Mouse (Mus musculus) forebrain, embryonic 14.5 days (tissue): ENCODE data around the gene Ywhag. TPM values are rescaled to one million over a fixed set of nuclear protein-coding genes. Genes with fewer than 3 reads are reported as not detected.
A peak's percentile ranks its signal among the peaks of the same experiment; 100 is the strongest.

Experiments
- ATAC-seq: fragments of 200-750 bp; cut with Nextera tagmentation; 2 replicates; pipeline ENCODE4 v1.8.0; 2017; ENCODE audit warnings: mild to moderate bottlenecking, moderate library complexity
- DNase-seq: peaks from one replicate; pipeline ENCODE4 v3.0.0-alpha.2; 2015; ENCODE audit warnings: low spot score
- H3K27ac ChIP-seq: fragments of 300-500 bp; sonication (generic); 2 replicates; pipeline ENCODE4 v1.5.1; 2014; ENCODE audit warnings: low read depth, mild to moderate bottlenecking, control low read depth, low read length, moderate library complexity
- H3K27me3 ChIP-seq: fragments of 300-500 bp; sonication (generic); replicated peaks from 2 replicates; pipeline ENCODE4 v1.6.1; 2014; ENCODE audit warnings: low read length, control low read depth, mixed read lengths; ENCODE audit not compliant: control insufficient read depth, insufficient read depth
- H3K36me3 ChIP-seq: fragments of 300-500 bp; sonication (generic); 2 replicates; pipeline ENCODE4 v1.6.1; 2014; ENCODE audit warnings: low read length, control low read depth; ENCODE audit not compliant: control insufficient read depth, insufficient read depth
- H3K4me1 ChIP-seq: fragments of 300-500 bp; sonication (generic); 2 replicates; pipeline ENCODE4 v1.6.1; 2014; ENCODE audit warnings: antibody characterized with exemption, low read length, control low read depth; ENCODE audit not compliant: control insufficient read depth, insufficient read depth
- H3K4me2 ChIP-seq: fragments of 300-500 bp; sonication (generic); 2 replicates; pipeline ENCODE4 v1.6.1; 2014; ENCODE audit warnings: mild to moderate bottlenecking, control low read depth, low read length
- H3K4me3 ChIP-seq: fragments of 300-500 bp; sonication (generic); 2 replicates; pipeline ENCODE4 v1.5.1; 2014; ENCODE audit warnings: low read depth, low read length, control low read depth
- H3K9ac ChIP-seq: fragments of 300-500 bp; sonication (generic); 2 replicates; pipeline ENCODE4 v1.6.1; 2014; ENCODE audit warnings: mild to moderate bottlenecking, low read length, control low read depth, moderate library complexity
- H3K9me3 ChIP-seq: fragments of 300-500 bp; sonication (generic); replicated peaks from 2 replicates; pipeline ENCODE4 v1.6.1; 2016; ENCODE audit warnings: low read length, control low read depth, mixed read lengths; ENCODE audit not compliant: control insufficient read depth
- WGBS: fragments of 180-500 bp; shearing (Covaris S2); extraction: QIAGEN DNeasy Blood & Tissue Kit; methylation state at CpG from one replicate; pipeline ENCODE4 v1.1.7; 2014; 5-methylcytosine and 5-hydroxymethylcytosine counted together
- polyA plus RNA-seq: library from polyadenylated mRNA; unstranded; fragments of >200 nt; fragmentation: Nextera tagmentation; extraction: Ambion mirVana; gene quantifications from 2 replicates; pipeline ENCODE4 v1.2.1, GENCODE M21; 2014

The Ywhag gene
- polyA plus RNA-seq, 1 experiment from 2014 or later, result 361 TPM

- WGBS, result 91% methylated on average over 4 of the region's 4 CpGs
Observed at GRCm38 (mm10) chr5:135958367-135958766, 24.0 kb upstream of the Ywhag start.

GRCm38 (mm10) chr5:135957207-135957974 is 23.0 kb upstream of the Ywhag start:
- 7% methylated on average over 28 of the region's 28 CpGs for WGBS
- peaks cover 10% of the 10 kb centered on the region; the same call in 1 of the 2 replicates for H3K4me1 ChIP-seq
- no peaks in the 10 kb centered on the region for H3K36me3 ChIP-seq
- peak overlapping the region; percentile 51 for H3K4me2 ChIP-seq
- H3K4me3 ChIP-seq, result peak overlapping the region; percentile 29
- H3K9ac ChIP-seq, result peak overlapping the region; percentile 41; the same call in 1 of the 2 replicates
- no peaks in the 10 kb centered on the region for H3K9me3 ChIP-seq
- DNase-seq (peak; percentile 98), ATAC-seq (peak; percentile 77)
- H3K27ac ChIP-seq, result peak overlapping the region; percentile 52; the same call in 1 of the 2 replicates
- H3K27me3 ChIP-seq, result no peaks in the 10 kb centered on the region

More at GRCm38 (mm10) chr5:135958367-135958766, 24.0 kb upstream of the Ywhag start:
- Histone ChIP-seq H3K36me3 (no peaks in the 10 kb centered on the region), H3K27me3 (no peaks in the 10 kb centered on the region), H3K4me3 (no peak overlapping the region), H3K9ac (no peak overlapping the region), H3K4me2 (peak overlapping the region; percentile 51; the same call in 1 of the 2 replicates), H3K9me3 (no peaks in the 10 kb centered on the region), H3K4me1 (peaks cover 13% of the 10 kb centered on the region; the same call in 1 of the 2 replicates), H3K27ac (0 out of 2 replicates have a peak overlapping the region, but pooled peaks have one; percentile 52)
- DNase-seq, result no peak
- ATAC-seq, result no peak

GRCm38 (mm10) chr5:135956300-135957206 is 22.1 kb upstream of the Ywhag start:
- no peak for ATAC-seq
- H3K4me1 ChIP-seq, result peaks cover 5% of the 10 kb centered on the region; the same call in 1 of the 2 replicates
- no peaks in the 10 kb centered on the region for H3K36me3 ChIP-seq
- H3K27me3 ChIP-seq, result no peaks in the 10 kb centered on the region
- H3K4me3 ChIP-seq, result peak overlapping the region; percentile 29; the same call in 1 of the 2 replicates
- H3K4me2 ChIP-seq, result peak overlapping the region; percentile 51
- no peak for DNase-seq
- 86% methylated on average over 9 of the region's 9 CpGs for WGBS
- H3K9me3 ChIP-seq, result no peaks in the 10 kb centered on the region
- H3K27ac ChIP-seq, result no peak overlapping the region; the same call in 1 of the 2 replicates
- H3K9ac ChIP-seq, result no peak overlapping the region; the same call in 1 of the 2 replicates

- no peaks in the 10 kb centered on the region for H3K9me3 ChIP-seq
- ATAC-seq, result no peak
- 93% methylated on average over 2 of the region's 2 CpGs for WGBS
Observed at GRCm38 (mm10) chr5:135952830-135953229, 18.4 kb upstream of the Ywhag start.

GRCm38 (mm10) chr5:135951660-135952059 is 17.2 kb upstream of the Ywhag start:
- no peak for ATAC-seq
- 93% methylated on average over 2 of the region's 2 CpGs for WGBS

More at GRCm38 (mm10) chr5:135952830-135953229, 18.4 kb upstream of the Ywhag start:
- no peak for DNase-seq
- no peak overlapping the region for H3K9ac ChIP-seq
- H3K4me2 ChIP-seq, result no peak overlapping the region
- H3K36me3 ChIP-seq, result no peaks in the 10 kb centered on the region
- H3K27me3 ChIP-seq, result no peaks in the 10 kb centered on the region
- no peak overlapping the region for H3K27ac ChIP-seq
- no peak overlapping the region for H3K4me3 ChIP-seq
- H3K4me1 ChIP-seq, result 0 out of 2 replicates have a peak, but pooled peaks cover 5% of the 10 kb centered on the region

GRCm38 (mm10) chr5:135950710-135951412 is 16.4 kb upstream of the Ywhag start:
- Histone ChIP-seq H3K27me3 (no peaks in the 10 kb centered on the region), H3K36me3 (no peaks in the 10 kb centered on the region), H3K4me2 (no peak overlapping the region), H3K4me1 (peaks cover 3% of the 10 kb centered on the region; the same call in 1 of the 2 replicates), H3K27ac (no peak overlapping the region), H3K9ac (no peak overlapping the region), H3K9me3 (no peaks in the 10 kb centered on the region), H3K4me3 (no peak overlapping the region)
- 87% methylated on average over 11 of the region's 11 CpGs for WGBS
- no peak for ATAC-seq
- no peak for DNase-seq

More at GRCm38 (mm10) chr5:135951660-135952059, 17.2 kb upstream of the Ywhag start:
- no peak for DNase-seq
- H3K4me2 ChIP-seq, result no peak overlapping the region
- 0 out of 2 replicates have a peak, but pooled peaks cover under 1% of the 10 kb centered on the region for H3K4me1 ChIP-seq
- no peaks in the 10 kb centered on the region for H3K27me3 ChIP-seq
- no peaks in the 10 kb centered on the region for H3K9me3 ChIP-seq
- no peak overlapping the region for H3K4me3 ChIP-seq
- H3K27ac ChIP-seq, result no peak overlapping the region
- H3K9ac ChIP-seq, result no peak overlapping the region
- H3K36me3 ChIP-seq, result no peaks in the 10 kb centered on the region

- Histone ChIP-seq H3K4me1 (peaks cover 5% of the 10 kb centered on the region; the same call in 1 of the 2 replicates), H3K27me3 (no peaks in the 10 kb centered on the region), H3K4me2 (no peak overlapping the region), H3K9me3 (no peaks in the 10 kb centered on the region), H3K36me3 (no peaks in the 10 kb centered on the region), H3K9ac (no peak overlapping the region), H3K27ac (no peak overlapping the region), H3K4me3 (no peak overlapping the region)
- WGBS, result 89% methylated on average over 5 of the region's 5 CpGs
- ATAC-seq, result no peak
- DNase-seq, result no peak
Observed at GRCm38 (mm10) chr5:135946621-135947020, 12.2 kb upstream of the Ywhag start.

- H3K4me1 ChIP-seq, result peaks cover 5% of the 10 kb centered on the region; the same call in 1 of the 2 replicates
- no peaks in the 10 kb centered on the region for H3K36me3 ChIP-seq
- H3K4me2 ChIP-seq, result peak overlapping the region; percentile 14; the same call in 1 of the 2 replicates
- 49% methylated on average over 10 of the region's 10 CpGs for whole genome bisulfite sequencing
- H3K4me3 ChIP-seq, result no peak overlapping the region
- peak; percentile 67 for DNase-seq
- no peaks in the 10 kb centered on the region for H3K27me3 ChIP-seq
- H3K9me3 ChIP-seq, result no peaks in the 10 kb centered on the region
- peak overlapping the region; percentile 36; the same call in 1 of the 2 replicates for H3K27ac ChIP-seq
- H3K9ac ChIP-seq, result peak overlapping the region; percentile 37; the same call in 1 of the 2 replicates
- peak; percentile 42; the same call in 1 of the 2 replicates for ATAC-seq
Observed at GRCm38 (mm10) chr5:135945916-135946408, 11.5 kb upstream of the Ywhag start.
